Mouse (Mus musculus): Measurements from ENCODE around the gene Nr2f6. TPM values are rescaled to one million over a fixed set of nuclear protein-coding genes. Genes with fewer than 3 reads are reported as not detected.
"Not testable (repeated sequence)": the region's sequence is repeated elsewhere in the genome, so short reads cannot be mapped to it uniquely, and the experiment has no call there.

Nr2f6 gene
- polyA plus RNA-seq, 2 experiments, result 63.1 to 80.8 TPM

GRCm38 (mm10) chr8:71346581-71346980 lies 35.2 kb downstream of the Nr2f6 start:
- H3K4me1 ChIP-seq (ENCODE audit: control insufficient read depth, insufficient read depth, low read length), result no peaks in the 10 kb centered on the region
- H3K4me3 ChIP-seq (replicated peaks; ENCODE audit: low read length), result no peak overlapping the region
- WGBS, result 40% methylated on average over 1 of the region's 1 CpGs
- peaks cover 87% of the 10 kb centered on the region for H3K36me3 ChIP-seq (ENCODE audit: control insufficient read depth, insufficient read depth, low read length)
- H3K9me3 ChIP-seq (ENCODE audit: control insufficient read depth, low read length), result no peaks in the 10 kb centered on the region
- DNase-seq (ENCODE audit: low spot score), result no peak
- no peak overlapping the region for H3K27ac ChIP-seq (replicated peaks; ENCODE audit: low read depth, low read length)
- no peak for TF ChIP-seq POLR2A (IDR thresholded peaks at IDR 0.05; ENCODE audit: borderline replicate concordance, extremely low read depth, insufficient read depth, insufficient read length)
- H3K4me2 ChIP-seq (replicated peaks; ENCODE audit: low read depth, low read length, severe bottlenecking), result no peak overlapping the region
- no peak for ATAC-seq (ENCODE audit: low FRiP score, low read depth)
- H3K9ac ChIP-seq (ENCODE audit: low read depth, low read length, severe bottlenecking), result no peak overlapping the region
- no peaks in the 10 kb centered on the region for H3K27me3 ChIP-seq (ENCODE audit: control insufficient read depth, insufficient read depth, low read length)

DNA sequence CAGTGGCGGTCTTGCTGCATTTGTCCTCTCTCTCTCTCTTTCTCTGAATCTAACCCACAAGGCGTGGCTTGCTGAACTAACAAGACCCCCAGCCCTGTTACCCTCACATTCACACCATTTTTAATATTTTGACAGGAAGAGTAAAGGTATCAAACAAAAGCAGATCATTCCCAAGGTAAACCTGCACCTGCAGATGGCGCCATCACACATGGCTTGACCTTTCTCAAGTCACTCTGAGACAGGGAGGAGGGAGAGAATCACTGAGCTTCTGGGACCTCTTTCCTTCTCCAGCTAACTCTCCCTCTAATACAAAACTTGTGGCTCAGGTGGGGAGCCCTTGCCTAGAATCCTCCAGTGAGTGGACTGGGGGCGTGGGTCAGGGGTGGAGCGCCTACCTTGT lies 41.1 kb downstream of the Nr2f6 start:
- 80% methylated on average over 5 of the region's 5 CpGs for WGBS
- Histone ChIP-seq H3K36me3 (ENCODE audit: control insufficient read depth, insufficient read depth, low read length) (peaks cover 77% of the 10 kb centered on the region), H3K27ac (replicated peaks; ENCODE audit: low read depth, low read length) (no peak overlapping the region), H3K4me3 (replicated peaks; ENCODE audit: low read length) (no peak overlapping the region), H3K27me3 (ENCODE audit: control insufficient read depth, insufficient read depth, low read length) (no peaks in the 10 kb centered on the region), H3K9me3 (ENCODE audit: control insufficient read depth, low read length) (no peaks in the 10 kb centered on the region), H3K4me2 (replicated peaks; ENCODE audit: low read depth, low read length, severe bottlenecking) (no peak overlapping the region), H3K9ac (ENCODE audit: low read depth, low read length, severe bottlenecking) (no peak overlapping the region), H3K4me1 (ENCODE audit: control insufficient read depth, insufficient read depth, low read length) (no peaks in the 10 kb centered on the region)
- ATAC-seq (ENCODE audit: low FRiP score, low read depth) (no peak), DNase-seq (ENCODE audit: low spot score) (peak; percentile 5)
- TF ChIP-seq POLR2A (IDR thresholded peaks at IDR 0.05; ENCODE audit: borderline replicate concordance, extremely low read depth, insufficient read depth, insufficient read length), result no peak

DNA sequence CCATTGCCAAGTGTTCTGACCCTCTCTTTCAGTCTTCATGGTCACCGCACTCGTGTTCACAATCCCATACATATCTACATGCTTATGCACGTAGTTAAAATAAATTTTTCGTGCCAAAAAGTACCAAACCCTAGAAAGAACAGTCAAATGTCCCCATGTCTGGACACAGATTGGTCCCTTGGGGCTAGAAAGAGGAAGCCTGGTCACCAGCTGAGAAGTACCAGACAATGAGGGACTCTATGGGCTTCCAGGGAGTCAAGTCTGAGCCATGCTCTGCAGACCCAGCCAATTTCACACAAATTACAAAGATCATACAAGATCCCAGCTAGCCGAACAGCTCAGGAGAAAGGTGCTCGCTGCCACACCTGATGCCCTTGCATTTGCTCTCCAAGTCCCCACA lies 43.9 kb downstream of the Nr2f6 start:
- peaks cover 71% of the 10 kb centered on the region for H3K36me3 ChIP-seq (ENCODE audit: control insufficient read depth, insufficient read depth, low read length)
- not testable (repeated sequence) for ATAC-seq (ENCODE audit: low FRiP score, low read depth); DNase-seq (ENCODE audit: low spot score); H3K27me3 ChIP-seq (ENCODE audit: control insufficient read depth, insufficient read depth, low read length); H3K4me1 ChIP-seq (ENCODE audit: control insufficient read depth, insufficient read depth, low read length); H3K9me3 ChIP-seq (ENCODE audit: control insufficient read depth, low read length); H3K4me3 ChIP-seq (replicated peaks; ENCODE audit: low read length); H3K27ac ChIP-seq (replicated peaks; ENCODE audit: low read depth, low read length); H3K4me2 ChIP-seq (replicated peaks; ENCODE audit: low read depth, low read length, severe bottlenecking); H3K9ac ChIP-seq (ENCODE audit: low read depth, low read length, severe bottlenecking)
- WGBS, result 88% methylated on average over 6 of the region's 6 CpGs

- H3K36me3 ChIP-seq (ENCODE audit: control insufficient read depth, insufficient read depth, low read length), result peaks cover 81% of the 10 kb centered on the region
- WGBS, result 89% methylated on average over 1 of the region's 1 CpGs
- no peaks in the 10 kb centered on the region for H3K9me3 ChIP-seq (ENCODE audit: control insufficient read depth, low read length)
- TF ChIP-seq POLR2A (IDR thresholded peaks at IDR 0.05; ENCODE audit: borderline replicate concordance, extremely low read depth, insufficient read depth, insufficient read length), result no peak
- no peak overlapping the region for H3K4me3 ChIP-seq (replicated peaks; ENCODE audit: low read length)
- DNase-seq (ENCODE audit: low spot score), result no peak
- H3K4me2 ChIP-seq (replicated peaks; ENCODE audit: low read depth, low read length, severe bottlenecking), result no peak overlapping the region
- no peaks in the 10 kb centered on the region for H3K27me3 ChIP-seq (ENCODE audit: control insufficient read depth, insufficient read depth, low read length)
- no peak for ATAC-seq (ENCODE audit: low FRiP score, low read depth)
- H3K4me1 ChIP-seq (ENCODE audit: control insufficient read depth, insufficient read depth, low read length), result no peaks in the 10 kb centered on the region
- no peak overlapping the region for H3K27ac ChIP-seq (replicated peaks; ENCODE audit: low read depth, low read length)
- H3K9ac ChIP-seq (ENCODE audit: low read depth, low read length, severe bottlenecking), result no peak overlapping the region
These were observed 56.9 kb downstream of the Nr2f6 start for GRCm38 (mm10) chr8:71324848-71325247.

Other genes with a start within 250 kb of the Nr2f6 start
- gene Myo9b, start 109.2 kb downstream of the Nr2f6 start, polyA plus RNA-seq (2012; rRNA removed), result 46.1 and 57.2 TPM in 2 replicates
- gene Myo9b, start 109.2 kb downstream of the Nr2f6 start, polyA plus RNA-seq (2014; fragmentation: Nextera tagmentation; extraction: Ambion mirVana), result 28.7 and 29.4 TPM in 2 replicates
- 21.7 and 30.8 TPM in 2 replicates for gene Haus8, start 109.0 kb downstream of the Nr2f6 start, polyA plus RNA-seq (2012; rRNA removed)
- gene Haus8, start 109.0 kb downstream of the Nr2f6 start, polyA plus RNA-seq (2014; fragmentation: Nextera tagmentation; extraction: Ambion mirVana), result 41.9 and 49.7 TPM in 2 replicates
- gene Use1, start 15.1 kb downstream of the Nr2f6 start, polyA plus RNA-seq (2012; rRNA removed), result 158 and 189 TPM in 2 replicates
- gene Use1, start 15.1 kb downstream of the Nr2f6 start, polyA plus RNA-seq (2014; fragmentation: Nextera tagmentation; extraction: Ambion mirVana), result 114 and 128 TPM in 2 replicates
- gene Ocel1, start 10.7 kb downstream of the Nr2f6 start, polyA plus RNA-seq (2012; rRNA removed), result 4.2 and 4.6 TPM in 2 replicates
- gene Ocel1, start 10.7 kb downstream of the Nr2f6 start, polyA plus RNA-seq (2014; fragmentation: Nextera tagmentation; extraction: Ambion mirVana), result 3.8 and 4.3 TPM in 2 replicates
- gene Ushbp1, start 13.8 kb upstream of the Nr2f6 start, polyA plus RNA-seq (2012; rRNA removed), result 15.7 and 16.7 TPM in 2 replicates
- 7.6 and 9.1 TPM in 2 replicates for gene Ushbp1, start 13.8 kb upstream of the Nr2f6 start, polyA plus RNA-seq (2014; fragmentation: Nextera tagmentation; extraction: Ambion mirVana)
- gene Babam1, start 14.9 kb upstream of the Nr2f6 start, polyA plus RNA-seq (2012; rRNA removed), result 117 and 122 TPM in 2 replicates
- gene Babam1, start 14.9 kb upstream of the Nr2f6 start, polyA plus RNA-seq (2014; fragmentation: Nextera tagmentation; extraction: Ambion mirVana), result 87.7 and 88.6 TPM in 2 replicates
- 60.7 and 70.5 TPM in 2 replicates for gene Ankle1, start 24.1 kb upstream of the Nr2f6 start, polyA plus RNA-seq (2012; rRNA removed)
- 17.0 and 21.8 TPM in 2 replicates for gene Ankle1, start 24.1 kb upstream of the Nr2f6 start, polyA plus RNA-seq (2014; fragmentation: Nextera tagmentation; extraction: Ambion mirVana)
- gene Abhd8, start 81.7 kb upstream of the Nr2f6 start, polyA plus RNA-seq (2012; rRNA removed), result 72.6 and 88.1 TPM in 2 replicates
- 48.6 and 57.1 TPM in 2 replicates for gene Abhd8, start 81.7 kb upstream of the Nr2f6 start, polyA plus RNA-seq (2014; fragmentation: Nextera tagmentation; extraction: Ambion mirVana)
- gene Mrpl34, start 83.0 kb upstream of the Nr2f6 start, polyA plus RNA-seq (2012; rRNA removed), result 62.3 and 70.6 TPM in 2 replicates
- 121 and 130 TPM in 2 replicates for gene Mrpl34, start 83.0 kb upstream of the Nr2f6 start, polyA plus RNA-seq (2014; fragmentation: Nextera tagmentation; extraction: Ambion mirVana)
- 101 and 127 TPM in 2 replicates for gene Dda1, start 87.2 kb upstream of the Nr2f6 start, polyA plus RNA-seq (2012; rRNA removed)
- gene Dda1, start 87.2 kb upstream of the Nr2f6 start, polyA plus RNA-seq (2014; fragmentation: Nextera tagmentation; extraction: Ambion mirVana), result 94.6 and 99.6 TPM in 2 replicates
- 37.2 and 43.3 TPM in 2 replicates for gene Ano8, start 104.0 kb upstream of the Nr2f6 start, polyA plus RNA-seq (2012; rRNA removed)
- gene Ano8, start 104.0 kb upstream of the Nr2f6 start, polyA plus RNA-seq (2014; fragmentation: Nextera tagmentation; extraction: Ambion mirVana), result 1.8 and 3.0 TPM in 2 replicates
- 41.6 and 59.5 TPM in 2 replicates for gene Gtpbp3, start 106.1 kb upstream of the Nr2f6 start, polyA plus RNA-seq (2012; rRNA removed)
- gene Gtpbp3, start 106.1 kb upstream of the Nr2f6 start, polyA plus RNA-seq (2014; fragmentation: Nextera tagmentation; extraction: Ambion mirVana), result 5.9 and 6.8 TPM in 2 replicates
- gene Plvap, start 129.8 kb upstream of the Nr2f6 start, polyA plus RNA-seq (2012; rRNA removed), result 59.8 and 77.7 TPM in 2 replicates
- 53.2 and 57.2 TPM in 2 replicates for gene Plvap, start 129.8 kb upstream of the Nr2f6 start, polyA plus RNA-seq (2014; fragmentation: Nextera tagmentation; extraction: Ambion mirVana)
- 1.3 and 1.6 TPM in 2 replicates for gene Ccdc194, start 143.8 kb upstream of the Nr2f6 start, polyA plus RNA-seq (2012; rRNA removed)
- gene Ccdc194, start 143.8 kb upstream of the Nr2f6 start, polyA plus RNA-seq (2014; fragmentation: Nextera tagmentation; extraction: Ambion mirVana), result 0.57 and 1.2 TPM in 2 replicates
- 47.2 and 50.6 TPM in 2 replicates for gene Bst2, start 155.5 kb upstream of the Nr2f6 start, polyA plus RNA-seq (2012; rRNA removed)
- gene Bst2, start 155.5 kb upstream of the Nr2f6 start, polyA plus RNA-seq (2014; fragmentation: Nextera tagmentation; extraction: Ambion mirVana), result 12.4 and 16.5 TPM in 2 replicates
- gene Mvb12a, start 161.0 kb upstream of the Nr2f6 start, polyA plus RNA-seq (2012; rRNA removed), result 107 and 169 TPM in 2 replicates
- gene Mvb12a, start 161.0 kb upstream of the Nr2f6 start, polyA plus RNA-seq (2014; fragmentation: Nextera tagmentation; extraction: Ambion mirVana), result 104 and 107 TPM in 2 replicates
- gene Tmem221, start 176.9 kb upstream of the Nr2f6 start, polyA plus RNA-seq (2012; rRNA removed), result 0.34 and 0.59 TPM in 2 replicates
- 0.48 and 0.89 TPM in 2 replicates for gene Tmem221, start 176.9 kb upstream of the Nr2f6 start, polyA plus RNA-seq (2014; fragmentation: Nextera tagmentation; extraction: Ambion mirVana)
- not detected in 2 replicates for gene Nxnl1, start 184.6 kb upstream of the Nr2f6 start, polyA plus RNA-seq (2012; rRNA removed)
- gene Nxnl1, start 184.6 kb upstream of the Nr2f6 start, polyA plus RNA-seq (2014; fragmentation: Nextera tagmentation; extraction: Ambion mirVana), result 0.25 TPM in 1 of 2 replicates, not detected in the other
- 87.8 and 133 TPM in 2 replicates for gene Slc27a1, start 186.9 kb upstream of the Nr2f6 start, polyA plus RNA-seq (2012; rRNA removed)
- 24.3 and 25.9 TPM in 2 replicates for gene Slc27a1, start 186.9 kb upstream of the Nr2f6 start, polyA plus RNA-seq (2014; fragmentation: Nextera tagmentation; extraction: Ambion mirVana)
- 141 and 216 TPM in 2 replicates for gene Pgls, start 210.2 kb upstream of the Nr2f6 start, polyA plus RNA-seq (2012; rRNA removed)
- 249 and 255 TPM in 2 replicates for gene Pgls, start 210.2 kb upstream of the Nr2f6 start, polyA plus RNA-seq (2014; fragmentation: Nextera tagmentation; extraction: Ambion mirVana)
- 7.5 and 7.8 TPM in 2 replicates for gene Fam129c, start 215.7 kb upstream of the Nr2f6 start, polyA plus RNA-seq (2012; rRNA removed)
- gene Fam129c, start 215.7 kb upstream of the Nr2f6 start, polyA plus RNA-seq (2014; fragmentation: Nextera tagmentation; extraction: Ambion mirVana), result 2.9 and 3.3 TPM in 2 replicates
- 240 and 285 TPM in 2 replicates for gene Colgalt1, start 229.0 kb upstream of the Nr2f6 start, polyA plus RNA-seq (2012; rRNA removed)
- 114 and 116 TPM in 2 replicates for gene Colgalt1, start 229.0 kb upstream of the Nr2f6 start, polyA plus RNA-seq (2014; fragmentation: Nextera tagmentation; extraction: Ambion mirVana)